Mouse (Mus musculus): ENCODE results near the gene Elmo2.

DNA sequence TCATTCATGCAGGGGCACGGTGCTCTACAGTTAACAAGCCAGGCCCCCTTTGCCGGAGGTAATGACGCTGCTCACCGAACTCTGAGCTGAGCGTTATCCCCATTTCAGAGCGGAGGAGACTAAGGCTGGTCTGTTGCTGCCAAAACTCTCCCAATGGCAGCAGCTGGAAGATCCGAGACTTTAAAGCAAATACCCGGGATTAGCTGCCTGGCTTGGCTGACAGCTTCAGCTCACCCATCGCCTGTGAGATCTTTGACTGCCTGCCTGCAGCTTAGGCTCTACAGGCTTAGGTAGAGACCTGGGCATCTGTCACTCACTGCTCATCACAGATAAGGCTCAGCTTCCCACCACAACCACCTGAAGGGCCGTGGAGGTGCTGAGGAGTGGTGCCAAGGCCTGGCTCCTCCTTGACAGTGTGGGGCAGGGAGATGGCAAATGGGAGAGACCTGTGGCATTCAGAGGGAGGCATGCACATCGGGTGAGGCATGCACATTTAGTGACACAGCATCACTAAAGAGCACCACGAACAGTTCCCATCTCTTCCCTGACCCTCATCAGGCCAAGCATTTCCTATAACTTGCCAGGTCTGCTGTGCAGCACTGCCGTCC is 15.4 kb downstream of the Elmo2 start:
- TF ChIP-seq POLR2A (IDR thresholded peaks at IDR 0.05; ENCODE audit: borderline replicate concordance, low read depth, low read length) (no peak), CTCF (IDR thresholded peaks at IDR 0.05; ENCODE audit: low read depth, low read length) (no peak)
